Mouse (Mus musculus) hematopoietic stem cell, adult 5-6 weeks (primary cell): ENCODE results near the gene Cdc45. TPM values are rescaled to one million over a fixed set of nuclear protein-coding genes. Genes with fewer than 3 reads are reported as not detected.
A peak's percentile ranks its signal among the peaks of the same experiment; 100 is the strongest.

Source experiments
- ATAC-seq, 2 experiments: fragments of 125-278 bp in 1 of 2; replicated peaks in 1 of 2; 2 replicates each; pipeline ENCODE4 v1.8.0; 2016 to 2017; ENCODE audit warnings: inconsistent platforms in 2 of 2, mild to moderate bottlenecking in 2 of 2, moderate number of reproducible peaks in 2 of 2, low read depth in 1 of 2, moderate TSS enrichment in 1 of 2; ENCODE audit not compliant: low FRiP score in 2 of 2, poor library complexity in 2 of 2, severe bottlenecking in 2 of 2, insufficient read depth in 1 of 2, low TSS enrichment in 1 of 2
- total RNA-seq: library from RNA; stranded (forward); fragments of 172-1452, 232-1000 nt; gene quantifications from 2 replicates; pipeline ENCODE4 v1.2.3, GENCODE M21; 2017

Gene Cdc45
- total RNA-seq, 1 experiment from 2014 or later = 63.8 TPM

DNA sequence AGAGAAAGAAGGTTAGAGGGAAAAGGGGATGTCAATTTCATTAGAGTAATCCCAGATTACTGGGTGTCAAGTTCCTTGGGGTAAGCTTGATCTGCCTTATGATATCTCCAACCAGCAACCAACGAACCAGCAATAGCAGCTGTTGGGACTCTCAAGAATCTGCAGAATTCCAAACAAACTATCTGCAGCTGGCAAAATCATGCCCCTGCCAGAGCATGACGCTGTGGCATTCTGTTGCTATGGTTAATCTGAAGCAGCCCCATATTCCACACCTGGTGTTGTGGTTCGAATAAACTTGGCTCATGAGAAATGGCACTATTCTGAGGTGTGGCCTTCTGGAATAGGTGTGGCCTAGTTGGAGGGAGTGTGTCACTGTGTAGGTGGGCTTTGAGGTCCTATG is 48.8 kb downstream of the Cdc45 start:
- no peak for ATAC-seq

DNA sequence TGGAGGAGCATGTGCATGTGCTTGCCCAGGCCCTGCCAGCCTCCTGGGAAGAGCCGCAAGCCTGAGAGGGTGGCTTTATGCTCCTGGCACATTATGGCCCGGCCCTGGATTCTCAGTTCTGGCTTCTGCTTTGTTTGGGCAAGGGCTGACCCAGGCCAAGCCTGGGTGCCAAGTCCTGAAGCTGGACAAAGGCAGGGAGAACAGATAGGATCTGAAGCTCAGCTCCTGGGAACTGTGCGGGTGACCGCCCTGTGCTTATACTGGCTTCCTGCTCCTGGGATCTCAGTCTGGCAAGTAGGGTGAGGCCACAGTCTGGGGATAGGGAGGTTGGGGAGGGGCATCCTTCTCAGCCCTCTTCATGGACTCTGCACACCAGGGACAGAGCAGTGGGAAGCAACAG is 50.1 kb downstream of the Cdc45 start:
- ATAC-seq = no peak

DNA sequence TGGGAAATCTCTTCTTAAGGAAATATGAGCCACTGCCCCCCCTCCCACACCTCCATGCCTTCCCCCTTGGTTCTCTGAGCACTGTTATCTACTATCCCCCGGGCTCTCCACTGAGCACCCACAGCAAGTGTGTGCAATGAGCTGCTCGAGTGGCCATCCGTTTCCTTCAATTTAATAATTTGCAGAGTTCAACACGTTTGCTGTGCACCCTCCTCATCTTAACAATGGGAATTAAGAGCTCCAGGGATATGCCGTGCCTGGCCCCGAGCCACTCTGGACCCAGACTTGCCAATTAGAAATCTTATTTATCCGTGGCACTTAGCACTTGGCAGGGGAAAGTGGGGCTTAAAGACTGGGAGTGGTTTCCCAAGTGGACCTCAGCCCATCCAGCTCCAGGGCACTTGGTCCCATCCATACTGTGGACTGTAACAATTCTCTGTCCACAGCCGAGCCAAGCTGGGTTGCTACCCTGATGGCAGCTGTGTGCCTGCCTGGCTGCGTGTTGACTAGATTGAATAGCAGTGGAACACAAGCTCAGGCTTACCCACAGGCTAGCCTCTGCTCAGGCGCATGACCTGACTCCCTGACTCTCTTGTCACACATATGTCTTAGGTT is 59.8 kb downstream of the Cdc45 start:
- ATAC-seq = no peak

DNA sequence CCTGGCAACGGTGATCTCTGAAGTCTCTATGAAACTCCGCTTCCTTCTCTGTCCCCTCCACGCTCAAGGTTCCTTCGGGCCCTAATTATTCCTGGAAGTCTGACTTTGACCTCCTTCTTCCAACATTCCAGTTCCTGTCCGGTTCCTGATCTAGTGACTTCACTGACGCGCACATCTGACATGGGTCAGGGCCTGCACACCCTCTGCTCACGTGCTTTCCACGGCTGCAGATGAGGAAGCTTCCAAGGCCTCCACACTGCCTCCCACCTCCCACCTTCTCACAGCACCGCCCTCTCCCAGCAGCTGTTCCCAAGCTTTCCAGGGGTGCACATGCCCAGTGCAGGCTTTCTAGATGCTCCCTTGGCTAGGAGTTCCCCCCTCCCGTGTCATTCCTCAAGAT is 60.7 kb downstream of the Cdc45 start:
- no peak for ATAC-seq

DNA sequence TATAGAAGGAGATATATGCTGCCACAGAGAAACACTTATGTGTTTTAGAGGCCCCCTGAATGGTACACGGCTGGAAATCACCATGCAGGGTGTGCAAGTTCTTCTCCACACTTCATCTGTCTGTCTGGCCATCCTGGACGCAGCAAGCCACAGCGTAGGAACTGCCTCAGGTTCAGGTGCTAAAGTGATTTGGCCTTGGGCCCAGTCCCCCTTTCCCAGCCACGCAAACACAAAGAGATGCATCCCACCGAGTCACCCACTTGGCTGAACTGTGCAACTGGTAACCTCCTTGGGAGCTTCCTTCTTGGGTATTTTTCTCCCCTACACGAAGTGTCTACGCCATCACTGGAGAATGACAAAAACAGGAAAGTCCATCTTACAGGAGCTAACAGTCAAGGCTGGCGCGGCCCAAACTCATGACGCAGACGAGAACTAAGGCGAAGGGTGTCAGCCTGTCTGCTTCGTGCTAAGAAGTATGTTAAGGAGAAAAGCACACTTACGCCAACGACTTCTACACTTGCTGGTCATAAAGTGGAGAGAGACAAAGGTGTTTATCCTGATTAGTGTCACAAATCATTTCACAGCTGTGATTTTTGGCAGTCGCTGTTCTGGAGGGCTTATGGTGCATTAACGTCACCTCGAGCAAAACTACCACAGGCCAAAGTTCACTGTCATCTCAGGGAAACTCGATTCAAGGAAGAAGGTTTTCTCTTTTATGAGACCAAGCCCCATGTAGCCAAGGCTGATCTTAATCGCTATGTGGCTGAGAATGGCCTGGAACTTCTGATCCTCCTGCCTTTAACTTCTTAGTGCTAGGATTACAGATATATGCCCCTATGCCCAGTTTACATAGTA is 65.3 kb downstream of the Cdc45 start:
- ATAC-seq = no peak

DNA sequence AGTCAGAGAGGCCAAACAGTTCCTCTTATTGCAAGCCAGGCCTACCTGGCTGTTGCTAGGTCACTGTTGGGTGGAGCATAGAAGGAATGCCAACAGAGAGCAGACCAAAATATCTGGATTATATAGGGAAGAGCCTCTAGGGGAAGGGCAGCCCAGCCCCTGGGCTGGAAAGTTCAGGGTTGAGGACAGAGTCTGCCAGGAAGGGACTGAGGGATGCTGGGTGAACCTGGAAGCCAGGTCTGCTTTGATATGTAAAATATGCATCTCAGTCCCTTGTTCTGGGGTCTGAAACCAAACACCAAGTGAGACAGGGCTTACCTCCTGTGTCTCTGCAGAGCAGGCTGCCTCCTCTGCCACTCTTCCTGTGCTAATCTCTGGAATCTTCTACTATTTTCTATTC is 73.5 kb downstream of the Cdc45 start:
- ATAC-seq = no peak

DNA sequence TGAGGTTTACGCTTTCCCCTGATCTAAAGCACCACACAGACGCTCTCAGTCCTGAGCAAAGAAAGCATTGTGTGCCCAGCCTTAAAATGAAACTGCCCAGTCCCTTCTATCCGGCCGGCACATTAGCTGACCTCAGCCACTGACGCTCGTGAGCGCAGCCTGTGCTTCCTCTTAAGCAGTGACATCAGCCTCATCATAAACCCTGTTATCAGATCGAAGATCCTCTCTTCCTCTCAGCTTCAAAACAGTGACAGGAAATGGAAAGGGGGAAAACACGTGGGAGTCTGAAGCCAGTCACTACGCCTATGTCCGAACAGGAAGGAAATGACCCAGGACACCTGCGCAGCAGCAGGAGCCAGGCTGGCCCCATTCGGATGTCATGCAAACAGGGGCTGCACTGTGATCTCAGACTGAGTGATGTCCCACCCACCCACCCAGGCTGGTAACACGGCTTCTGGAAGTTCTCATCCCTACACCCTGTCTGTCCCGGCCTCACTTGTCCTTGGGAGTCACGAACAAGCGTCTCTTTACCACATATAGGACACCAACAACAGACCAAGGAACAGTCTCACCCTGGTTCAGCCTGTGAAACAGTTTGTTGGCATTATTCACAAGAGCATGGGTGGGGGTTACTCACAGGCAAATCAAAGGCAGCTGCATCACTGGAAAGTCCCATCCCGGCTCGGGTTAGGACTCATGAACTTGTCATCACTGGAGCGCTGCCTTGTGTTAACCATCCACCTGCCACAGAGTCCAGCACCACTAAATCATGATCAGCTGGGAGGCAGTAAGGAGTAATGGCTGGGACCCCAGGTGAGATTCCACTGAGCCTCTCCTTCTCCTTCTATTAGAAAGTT is 78.5 kb downstream of the Cdc45 start:
- ATAC-seq = peak; percentile 67 to 74

DNA sequence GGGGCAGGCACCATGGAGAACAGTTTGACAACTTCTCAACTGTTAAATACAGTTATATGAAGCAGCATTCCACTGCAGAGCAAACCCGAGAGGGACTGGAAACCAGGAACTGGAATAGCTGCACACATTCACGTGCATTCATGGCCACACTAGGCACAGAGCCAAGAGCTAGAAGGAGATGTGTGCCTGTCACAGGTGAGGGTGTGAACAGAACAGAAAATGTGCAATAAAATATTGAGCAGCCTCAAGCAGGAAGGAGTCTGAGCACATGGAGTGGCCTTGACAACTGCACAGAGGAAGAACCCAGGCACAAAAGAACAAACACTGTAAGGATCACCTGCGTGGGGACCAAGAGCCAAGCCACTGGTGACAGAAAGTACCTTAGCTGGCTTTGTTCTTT is 81.1 kb downstream of the Cdc45 start:
- ATAC-seq = no peak

Other genes with a start within 250 kb of the Cdc45 start
- not detected in 2 replicates for gene Tbx1, start 221.3 kb downstream of the Cdc45 start, total RNA-seq
- 0.38 and 2.9 TPM in 2 replicates for gene Gp1bb, start 189.6 kb downstream of the Cdc45 start, total RNA-seq
- 2.1 TPM in 1 of 2 replicates, not detected in the other for gene Gm49601, start 185.6 kb downstream of the Cdc45 start, total RNA-seq
- gene Sept5, start 182.0 kb downstream of the Cdc45 start, total RNA-seq = 1.8 and 7.6 TPM in 2 replicates
- gene Cldn5, start 35.1 kb downstream of the Cdc45 start, total RNA-seq = 0.10 TPM in 1 of 2 replicates, not detected in the other
- 67.4 and 82.8 TPM in 2 replicates for gene Ufd1, start 208 bp downstream of the Cdc45 start, total RNA-seq
- gene 2510002D24Rik, start 24.6 kb upstream of the Cdc45 start, total RNA-seq = 60.7 and 64.3 TPM in 2 replicates
- gene Gm28539, start 24.6 kb upstream of the Cdc45 start, total RNA-seq = not detected in 2 replicates
- 70.6 and 94.1 TPM in 2 replicates for gene Mrpl40, start 64.9 kb upstream of the Cdc45 start, total RNA-seq
- 65.7 and 77.8 TPM in 2 replicates for gene Hira, start 65.0 kb upstream of the Cdc45 start, total RNA-seq